Mouse (Mus musculus): ENCODE measurements around the gene Gpr27. TPM values are rescaled to one million over a fixed set of nuclear protein-coding genes. Genes with fewer than 3 reads are reported as not detected.

The Gpr27 gene
- total RNA-seq (2014; rRNA removed) (71.2 and 101 TPM in 2 replicates), polyA plus RNA-seq (2015; fragmentation: Nextera tagmentation; extraction: Ambion mirVana) (18.8 and 19.8 TPM in 2 replicates)

- peak; percentile 88 for ATAC-seq
- peak; percentile 69 for DNase-seq (ENCODE audit: low spot score)
- 2% methylated on average over 55 of the region's 112 CpGs for WGBS
Measured at GRCm38 (mm10) chr6:99692206-99692915, at the start of gene Gpr27. Gpr27 (plus strand) TSS chr6:99692679.

GRCm38 (mm10) chr6:99643439-99644199 lies 48.9 kb upstream of the Gpr27 start:
- H3K36me3 ChIP-seq (ENCODE audit: insufficient read depth, low read length): peaks cover 10% of the 10 kb centered on the region; the same call in 1 of the 2 replicates
- H3K4me1 ChIP-seq (ENCODE audit: insufficient read depth, low read length): no peaks in the 10 kb centered on the region
- TF ChIP-seq CTCF (IDR thresholded peaks at IDR 0.05; ENCODE audit: low read depth): no peak
- DNase-seq (ENCODE audit: low spot score): peak; percentile 24
- no peak overlapping the region for H3K4me3 ChIP-seq (ENCODE audit: low read length)
- H3K27me3 ChIP-seq (ENCODE audit: insufficient read depth, low read length): no peaks in the 10 kb centered on the region
- ATAC-seq: no peak
- no peak overlapping the region for H3K9ac ChIP-seq (replicated peaks; ENCODE audit: low read length)
- 51% methylated on average over 10 of the region's 10 CpGs for WGBS
- no peaks in the 10 kb centered on the region for H3K9me3 ChIP-seq (ENCODE audit: low read length)
- H3K27ac ChIP-seq: no peak overlapping the region
- no peak overlapping the region for H3K4me2 ChIP-seq (ENCODE audit: low read depth, low read length)

More at GRCm38 (mm10) chr6:99692206-99692915, at the start of gene Gpr27:
- TF ChIP-seq CTCF (IDR thresholded peaks at IDR 0.05; ENCODE audit: low read depth): no peak
- Histone ChIP-seq H3K9me3 (ENCODE audit: low read length) (no peaks in the 10 kb centered on the region), H3K4me2 (ENCODE audit: low read depth, low read length) (peak within 1 kb of the TSS; percentile 79), H3K27ac (peak within 1 kb of the TSS; percentile 90), H3K4me3 (ENCODE audit: low read length) (peak within 1 kb of the TSS; percentile 79), H3K9ac (replicated peaks; ENCODE audit: low read length) (peak within 1 kb of the TSS; percentile 92), H3K27me3 (ENCODE audit: insufficient read depth, low read length) (no peaks in the 10 kb centered on the region), H3K36me3 (ENCODE audit: insufficient read depth, low read length) (no peaks in the 10 kb centered on the region), H3K4me1 (ENCODE audit: insufficient read depth, low read length) (peaks cover 3% of the 10 kb centered on the region; the same call in 1 of the 2 replicates)

- Histone ChIP-seq H3K4me3 (ENCODE audit: low read length) (no peak overlapping the region), H3K36me3 (ENCODE audit: insufficient read depth, low read length) (peaks cover 6% of the 10 kb centered on the region; the same call in 1 of the 2 replicates), H3K4me2 (ENCODE audit: low read depth, low read length) (no peak overlapping the region), H3K9me3 (ENCODE audit: low read length) (no peaks in the 10 kb centered on the region), H3K4me1 (ENCODE audit: insufficient read depth, low read length) (no peaks in the 10 kb centered on the region), H3K27ac (no peak overlapping the region), H3K9ac (replicated peaks; ENCODE audit: low read length) (no peak overlapping the region), H3K27me3 (ENCODE audit: insufficient read depth, low read length) (no peaks in the 10 kb centered on the region)
- DNase-seq (ENCODE audit: low spot score) (no peak), ATAC-seq (no peak)
- TF ChIP-seq CTCF (IDR thresholded peaks at IDR 0.05; ENCODE audit: low read depth): no peak
- WGBS: 80% methylated on average over 5 of the region's 5 CpGs
Measured at GRCm38 (mm10) chr6:99644386-99644785, 48.1 kb upstream of the Gpr27 start.

- H3K4me3 ChIP-seq (ENCODE audit: low read length): no peak overlapping the region
- DNase-seq (ENCODE audit: low spot score): no peak
- no peak overlapping the region for H3K9ac ChIP-seq (replicated peaks; ENCODE audit: low read length)
- H3K9me3 ChIP-seq (ENCODE audit: low read length): no peaks in the 10 kb centered on the region
- peaks cover 4% of the 10 kb centered on the region; the same call in 1 of the 2 replicates for H3K36me3 ChIP-seq (ENCODE audit: insufficient read depth, low read length)
- H3K27ac ChIP-seq: no peak overlapping the region
- TF ChIP-seq CTCF (IDR thresholded peaks at IDR 0.05; ENCODE audit: low read depth): no peak
- no peak overlapping the region for H3K4me2 ChIP-seq (ENCODE audit: low read depth, low read length)
- no peak for ATAC-seq
- no peaks in the 10 kb centered on the region for H3K4me1 ChIP-seq (ENCODE audit: insufficient read depth, low read length)
- WGBS: 90% methylated on average over 5 of the region's 5 CpGs
- no peaks in the 10 kb centered on the region for H3K27me3 ChIP-seq (ENCODE audit: insufficient read depth, low read length)
Measured at GRCm38 (mm10) chr6:99644876-99645275, 47.6 kb upstream of the Gpr27 start.

- ATAC-seq (no peak), DNase-seq (ENCODE audit: low spot score) (no peak)
- no peaks in the 10 kb centered on the region for H3K9me3 ChIP-seq (ENCODE audit: low read length)
- no peak for TF ChIP-seq CTCF (IDR thresholded peaks at IDR 0.05; ENCODE audit: low read depth)
- H3K27ac ChIP-seq: no peak overlapping the region
- no peak overlapping the region for H3K9ac ChIP-seq (replicated peaks; ENCODE audit: low read length)
- no peaks in the 10 kb centered on the region for H3K27me3 ChIP-seq (ENCODE audit: insufficient read depth, low read length)
- H3K4me1 ChIP-seq (ENCODE audit: insufficient read depth, low read length): no peaks in the 10 kb centered on the region
- H3K4me2 ChIP-seq (ENCODE audit: low read depth, low read length): no peak overlapping the region
- H3K36me3 ChIP-seq (ENCODE audit: insufficient read depth, low read length): peaks cover 4% of the 10 kb centered on the region; the same call in 1 of the 2 replicates
- 76% methylated on average over 10 of the region's 10 CpGs for WGBS
- H3K4me3 ChIP-seq (ENCODE audit: low read length): no peak overlapping the region
Measured at GRCm38 (mm10) chr6:99646344-99646743, 46.1 kb upstream of the Gpr27 start.

GRCm38 (mm10) chr6:99649307-99649706 lies 43.2 kb upstream of the Gpr27 start:
- Histone ChIP-seq H3K27ac (no peak overlapping the region), H3K9me3 (ENCODE audit: low read length) (no peaks in the 10 kb centered on the region), H3K9ac (replicated peaks; ENCODE audit: low read length) (no peak overlapping the region), H3K27me3 (ENCODE audit: insufficient read depth, low read length) (no peaks in the 10 kb centered on the region), H3K36me3 (ENCODE audit: insufficient read depth, low read length) (no peaks in the 10 kb centered on the region), H3K4me1 (ENCODE audit: insufficient read depth, low read length) (no peaks in the 10 kb centered on the region), H3K4me2 (ENCODE audit: low read depth, low read length) (no peak overlapping the region), H3K4me3 (ENCODE audit: low read length) (no peak overlapping the region)
- ATAC-seq (no peak), DNase-seq (ENCODE audit: low spot score) (no peak)
- 87% methylated on average over 2 of the region's 2 CpGs for WGBS
- no peak for TF ChIP-seq CTCF (IDR thresholded peaks at IDR 0.05; ENCODE audit: low read depth)

All from hindbrain, postnatal 0 days (tissue).